Mouse (Mus musculus) C3H10T1/2 (cell line): ENCODE data around the gene Olfr1354. TPM values are rescaled to one million over a fixed set of nuclear protein-coding genes. Genes with fewer than 3 reads are reported as not detected.

Experiments
- polyA plus RNA-seq, 2 experiments: library from polyadenylated mRNA; unstranded; fragments of >200 nt; fragmentation: generic; extraction: Trizol; gene quantifications; one replicate each; pipeline ENCODE4 v1.2.1; 2012; ENCODE audit warnings: missing spikeins in 2 of 2

Olfr1354 gene
- polyA plus RNA-seq: not detected

GRCm38 (mm10) chr10:78912871-78913270 lies at the start of gene Olfr1354:
Gene Olfr1354 (plus strand): TSS chr10:78913171.

DNA sequence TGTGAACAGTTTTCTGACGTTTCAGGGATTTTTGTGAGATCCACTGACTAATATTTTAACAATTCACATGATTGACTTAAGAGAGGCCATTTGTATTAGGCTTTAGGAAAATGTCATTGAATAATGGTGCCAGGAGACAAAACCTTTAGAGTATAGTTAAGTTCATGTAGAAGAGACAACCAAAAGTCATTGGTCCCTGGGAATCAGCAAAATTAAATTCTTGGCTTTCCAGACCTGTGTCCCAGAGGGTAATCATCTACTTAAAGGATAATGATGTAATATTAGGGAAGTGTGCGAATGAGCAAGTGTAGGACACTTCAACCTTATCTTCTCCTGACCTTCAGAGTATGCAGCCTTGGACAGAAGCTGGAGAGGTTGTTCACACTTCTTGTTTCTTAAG lies 37.7 kb upstream of the Olfr1354 start, which contains the start of gene Olfr1355:
Olfr1355 (plus strand) TSS at position 301 of the 400 bp plus-strand sequence.

DNA sequence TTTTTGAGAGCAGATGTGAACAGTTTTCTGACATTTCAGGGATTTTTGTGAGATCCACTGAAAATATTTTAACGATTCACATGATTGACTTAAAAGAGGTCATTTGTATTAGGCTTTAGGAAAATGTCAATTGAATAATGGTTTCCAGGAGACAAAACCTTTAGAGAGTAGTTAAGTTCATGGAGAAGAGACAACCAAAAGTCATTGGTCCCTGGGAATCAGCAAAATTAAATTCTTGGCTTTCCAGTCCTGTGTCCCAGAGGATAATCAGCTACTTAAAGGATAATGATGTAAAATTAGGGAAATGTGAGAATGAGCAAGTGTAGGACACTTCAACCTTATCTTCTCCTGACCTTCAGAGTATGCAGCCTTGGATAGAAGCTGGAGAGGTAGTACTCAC lies 37.4 kb downstream of the Olfr1354 start, which contains the start of gene Olfr8:
Olfr8 (plus strand) TSS at position 301 of the 400 bp plus-strand sequence.

GRCm38 (mm10) chr10:78963009-78963408 lies 50.0 kb downstream of the Olfr1354 start, which contains the start of gene Olfr1353:
Gene Olfr1353 (plus strand): TSS chr10:78963309.

Other genes starting within 250 kb of the Olfr1354 start
- not detected for gene Casp14, start 194.9 kb upstream of the Olfr1354 start, polyA plus RNA-seq
- gene Ccdc105, start 160.1 kb upstream of the Olfr1354 start, polyA plus RNA-seq: not detected
- gene Slc1a6, start 132.7 kb upstream of the Olfr1354 start, polyA plus RNA-seq: not detected
- gene Olfr1356, start 61.0 kb upstream of the Olfr1354 start, polyA plus RNA-seq: not detected
- gene Olfr1355, start 37.6 kb upstream of the Olfr1354 start, polyA plus RNA-seq: not detected
- not detected for gene Olfr8, start 37.5 kb downstream of the Olfr1354 start, polyA plus RNA-seq
- not detected for gene Olfr1353, start 50.1 kb downstream of the Olfr1354 start, polyA plus RNA-seq
- not detected for gene Olfr1352, start 67.9 kb downstream of the Olfr1354 start, polyA plus RNA-seq
- gene Olfr1351, start 99.3 kb downstream of the Olfr1354 start, polyA plus RNA-seq: not detected
- not detected for gene Olfr57, start 115.6 kb downstream of the Olfr1354 start, polyA plus RNA-seq
- gene 2610008E11Rik, start 184.4 kb downstream of the Olfr1354 start, polyA plus RNA-seq: 1 to 10 TPM in 1 of 2 experiments, under 1 TPM in 1; 0.09 to 3.7 TPM
- gene Vmn2r80, start 235.6 kb downstream of the Olfr1354 start, polyA plus RNA-seq: not detected